Mouse (Mus musculus) lung, postnatal 14 days (tissue): ENCODE measurements around the gene Gm7694.
A peak's percentile ranks its signal among the peaks of the same experiment; 100 is the strongest.

Experiments
- DNase-seq: peaks from one replicate; pipeline ENCODE4 v3.0.0; 2021

Gm7694 gene

GRCm38 (mm10) chr1:170306232-170306631 is at the start of gene Gm7694:
Gene Gm7694, minus strand, starts transcription at chr1:170306332.
- DNase-seq = no peak

DNA sequence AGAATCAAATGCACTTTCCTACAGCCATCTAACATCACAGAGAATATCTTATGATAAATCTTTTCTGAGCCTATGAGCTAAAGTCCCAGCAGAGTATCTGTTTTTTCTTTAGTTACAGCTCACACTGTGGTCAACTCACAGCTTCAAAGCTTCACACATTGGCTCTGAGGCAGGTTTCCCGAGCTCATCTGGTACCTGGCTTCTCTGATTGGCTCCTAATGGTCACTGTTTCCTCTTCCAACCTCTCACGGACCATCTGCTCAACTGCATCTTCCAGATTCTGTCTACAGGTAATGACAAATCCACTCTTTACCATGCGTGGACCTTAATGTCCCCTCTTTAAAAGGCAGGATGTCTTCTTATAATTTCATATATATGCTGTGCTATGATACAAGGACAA is 47.2 kb upstream of the Gm7694 start:
- no peak for DNase-seq

DNA sequence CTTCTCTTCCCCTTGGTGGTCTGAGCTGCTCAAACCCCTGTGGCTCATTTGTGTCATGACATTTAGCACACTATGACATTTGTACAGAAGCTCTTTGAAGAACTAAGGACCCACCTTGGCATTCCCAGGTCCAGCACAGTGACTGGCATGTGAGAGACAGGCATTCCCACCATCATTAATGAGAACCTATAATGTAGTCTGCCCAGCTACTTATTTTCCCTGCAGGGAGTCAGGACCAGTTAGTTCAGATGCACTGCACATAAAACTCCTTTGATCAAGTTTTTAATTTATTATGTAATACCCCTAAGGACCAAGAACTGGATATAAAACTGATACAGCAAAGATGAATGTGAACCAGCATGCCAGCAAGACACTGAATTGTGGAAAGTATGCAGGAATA is 44.9 kb upstream of the Gm7694 start:
- DNase-seq = no peak

DNA sequence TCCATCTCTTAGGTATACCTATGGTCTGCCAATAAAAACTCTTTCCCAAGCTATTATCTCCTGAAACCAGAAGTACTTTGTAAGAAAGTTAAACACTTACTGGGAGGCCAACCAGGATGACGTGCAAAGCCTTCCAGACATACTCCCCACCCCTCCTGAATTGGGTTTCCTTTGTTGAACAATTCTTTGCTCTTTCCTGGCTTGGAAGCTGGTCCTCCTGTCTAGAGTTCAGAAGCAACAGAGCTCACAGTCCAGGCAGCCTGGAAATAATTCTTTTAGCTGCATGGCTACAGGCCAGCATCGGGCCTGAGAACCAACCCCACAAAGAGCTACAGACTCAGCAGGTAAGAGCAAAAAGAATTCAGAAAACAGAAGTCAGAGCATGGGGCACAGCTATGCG is 40.1 kb upstream of the Gm7694 start:
- DNase-seq = peak; percentile 19

GRCm38 (mm10) chr1:170343906-170344305 is 37.8 kb upstream of the Gm7694 start:
- DNase-seq = no peak

GRCm38 (mm10) chr1:170343081-170343480 is 36.9 kb upstream of the Gm7694 start:
- no peak for DNase-seq

DNA sequence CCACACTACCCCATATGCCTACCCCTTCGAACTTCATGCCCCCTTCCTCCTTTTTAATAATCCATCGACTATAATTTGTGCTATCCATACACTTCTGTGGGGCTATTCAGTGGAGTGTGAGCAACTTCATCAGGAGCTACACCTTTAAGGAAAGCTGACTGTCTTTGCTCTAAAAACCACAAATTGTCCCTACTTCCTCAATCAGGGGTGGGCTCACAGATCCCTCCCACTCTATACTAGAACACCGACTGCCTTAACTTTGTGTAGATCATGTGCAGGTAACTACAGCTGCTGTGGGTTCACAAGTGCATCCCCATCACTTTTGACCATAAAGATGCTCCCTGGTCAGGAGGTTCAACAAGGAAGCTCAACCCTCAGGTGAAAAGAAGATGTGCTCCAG is 33.8 kb upstream of the Gm7694 start:
- DNase-seq = no peak

DNA sequence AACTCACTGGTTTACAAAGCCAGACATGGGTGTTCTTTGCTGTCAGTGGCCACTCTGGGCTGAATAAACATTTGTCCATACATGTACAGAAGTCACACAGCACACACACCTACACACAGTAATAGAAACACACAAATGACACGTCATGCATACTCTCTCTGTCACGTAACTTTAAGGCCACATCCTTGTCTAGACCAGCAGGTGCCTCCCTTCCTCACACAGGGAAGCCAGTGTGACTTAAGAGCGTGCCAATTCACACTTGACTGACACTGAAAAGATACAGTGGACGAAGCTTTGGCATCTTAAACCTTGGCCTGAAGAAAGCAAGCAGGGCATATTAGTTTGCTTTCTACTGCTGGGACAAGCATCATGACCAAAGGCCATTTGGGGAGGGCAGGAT is 26.6 kb upstream of the Gm7694 start:
- no peak for DNase-seq

GRCm38 (mm10) chr1:170331926-170332325 is 25.8 kb upstream of the Gm7694 start:
- DNase-seq = peak; percentile 7

GRCm38 (mm10) chr1:170325277-170325676 is 19.1 kb upstream of the Gm7694 start:
- DNase-seq = no peak

DNA sequence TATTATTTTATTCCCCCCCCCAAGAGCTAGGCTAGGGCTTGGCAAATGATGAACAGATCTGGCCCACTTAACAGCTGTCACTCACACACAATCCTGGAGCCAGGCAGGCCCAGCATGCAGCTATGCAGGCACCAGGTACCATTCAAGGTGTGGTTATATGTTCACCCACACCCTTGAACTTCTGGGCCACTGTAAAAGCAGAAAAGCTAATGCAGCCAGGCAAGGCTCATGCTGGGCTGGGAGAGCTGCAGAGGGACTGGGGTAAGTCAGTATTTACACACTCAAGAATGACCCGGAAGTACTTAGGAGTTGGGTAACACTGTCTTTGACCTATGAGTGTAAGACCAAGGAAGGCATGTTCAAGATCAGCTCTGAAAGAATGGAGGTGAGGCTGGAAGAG is 18.2 kb upstream of the Gm7694 start:
- DNase-seq = no peak

DNA sequence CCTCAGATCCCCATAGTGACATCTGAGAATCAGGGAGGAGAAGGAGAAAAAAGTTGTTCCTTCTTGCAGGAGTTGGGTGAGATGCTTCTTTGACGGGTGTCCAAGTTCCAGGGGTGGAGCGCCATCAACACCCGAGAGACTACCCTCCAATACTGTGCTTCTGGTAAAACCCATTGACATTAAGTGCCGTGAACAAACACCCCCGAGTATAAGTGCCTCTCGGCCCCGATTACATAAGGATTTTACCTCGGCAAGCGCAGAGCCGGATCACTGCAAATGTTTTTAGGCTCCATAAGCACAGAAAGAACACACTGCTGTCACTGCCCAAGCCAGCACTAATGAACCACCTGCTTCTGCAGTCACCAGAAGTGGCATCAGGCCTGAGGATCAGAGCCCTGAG is 16.9 kb upstream of the Gm7694 start:
- peak; percentile 54 for DNase-seq

DNA sequence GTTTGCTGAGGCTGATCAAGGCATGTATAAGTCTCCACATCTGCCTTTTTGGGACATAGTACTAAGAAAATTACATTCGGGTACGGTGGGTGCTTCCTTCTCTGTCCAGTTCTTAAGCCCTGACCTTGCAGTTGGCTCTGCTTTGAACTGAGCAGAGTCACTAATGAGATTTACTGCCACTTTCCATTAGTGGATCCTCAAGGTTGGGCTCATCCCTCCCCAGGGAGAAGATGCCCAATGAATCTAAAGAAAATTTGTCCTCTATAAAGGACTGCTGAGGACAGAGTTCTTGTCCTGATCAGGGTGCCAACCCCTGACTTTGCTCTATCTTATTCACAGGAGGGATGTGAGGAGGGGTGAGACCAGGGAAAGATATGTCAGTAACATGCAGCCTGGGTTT is 15.9 kb upstream of the Gm7694 start:
- DNase-seq = no peak

DNA sequence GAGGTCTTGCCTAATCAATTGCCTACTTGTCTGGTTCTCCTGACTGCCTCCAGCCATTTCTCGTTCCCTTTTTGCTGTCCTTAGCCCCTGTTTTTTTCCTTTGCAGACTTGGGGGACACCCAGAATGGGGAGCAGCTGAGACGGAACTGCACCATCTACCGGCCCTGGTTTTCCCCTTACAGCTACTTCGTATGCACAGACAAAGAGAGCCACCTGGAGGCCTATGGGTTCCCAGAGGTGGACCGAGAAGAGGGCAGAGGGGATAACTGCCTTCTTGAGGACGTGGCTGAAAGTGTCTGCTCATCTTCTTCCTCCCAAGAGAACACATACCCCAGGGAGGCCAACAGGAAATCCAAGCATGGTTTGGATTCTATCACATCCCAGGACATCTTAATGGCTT is 5.3 kb upstream of the Gm7694 start:
- DNase-seq = no peak

- no peak for DNase-seq
These were observed 2.4 kb upstream of the Gm7694 start, which contains the start of gene Spata46 for GRCm38 (mm10) chr1:170308503-170308902. Gene Spata46, plus strand, starts transcription at chr1:170308803.

GRCm38 (mm10) chr1:170305002-170305401 is 1.1 kb downstream of the Gm7694 start:
- no peak for DNase-seq

DNA sequence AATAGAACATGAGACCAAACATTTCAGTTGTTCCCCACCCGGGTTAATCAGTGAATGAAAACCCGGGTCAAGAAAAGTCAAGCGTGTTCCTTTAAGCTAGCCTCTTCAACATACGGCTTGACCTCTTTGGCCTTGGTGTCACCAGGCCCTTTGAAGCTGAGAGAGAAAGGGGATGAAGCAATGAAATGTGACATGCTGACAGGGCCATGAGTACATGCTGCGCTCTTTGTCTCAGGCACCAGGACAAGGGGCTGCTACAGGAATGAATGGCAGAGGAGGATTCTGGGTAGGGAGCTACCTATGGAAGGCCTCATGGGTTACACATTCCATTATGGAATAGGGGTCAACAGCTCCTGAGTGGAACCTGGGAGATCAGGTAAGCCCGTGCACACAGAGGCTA is 3.0 kb downstream of the Gm7694 start:
- DNase-seq = no peak

DNA sequence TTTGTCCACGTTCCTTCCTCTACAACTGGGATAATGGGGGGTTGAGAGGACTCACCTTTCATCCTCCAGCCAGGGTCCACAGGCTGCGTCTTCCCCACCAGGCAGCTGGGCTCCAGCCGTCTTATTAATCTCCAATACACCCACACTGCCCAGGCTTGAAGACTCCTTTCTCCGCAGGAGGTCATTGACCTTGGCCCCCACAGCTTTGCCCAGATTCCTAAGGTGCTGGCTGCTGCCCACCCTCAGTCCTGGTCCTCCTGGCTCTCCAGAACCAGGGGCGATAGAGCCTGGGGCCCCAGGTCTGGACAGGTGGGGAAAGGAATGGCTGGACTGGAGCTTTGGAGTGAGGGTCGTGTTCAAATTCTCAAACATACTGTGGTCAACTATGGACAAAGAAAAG is 3.7 kb downstream of the Gm7694 start:
- no peak for DNase-seq

DNA sequence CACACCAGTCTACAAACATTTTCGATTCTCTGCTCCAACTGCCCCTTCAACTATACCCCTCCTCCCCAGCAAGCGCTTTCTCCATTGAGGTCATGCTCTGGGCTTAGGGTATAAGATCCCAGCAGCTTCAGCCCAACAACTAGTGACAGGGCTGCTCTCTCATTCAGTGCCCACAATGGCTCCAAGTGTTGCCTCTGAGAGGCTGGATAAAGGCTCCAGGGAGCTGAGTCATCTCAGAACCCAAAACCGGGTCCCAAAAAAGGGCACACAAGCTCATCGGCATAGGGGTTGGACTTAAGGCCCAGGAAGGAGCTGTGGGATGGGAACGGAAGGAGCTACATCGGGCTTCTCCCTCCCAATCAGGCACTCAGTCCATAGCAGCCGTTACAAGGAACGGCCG is 4.4 kb downstream of the Gm7694 start:
- DNase-seq = no peak

GRCm38 (mm10) chr1:170299496-170299895 is 6.6 kb downstream of the Gm7694 start:
- DNase-seq = no peak

DNA sequence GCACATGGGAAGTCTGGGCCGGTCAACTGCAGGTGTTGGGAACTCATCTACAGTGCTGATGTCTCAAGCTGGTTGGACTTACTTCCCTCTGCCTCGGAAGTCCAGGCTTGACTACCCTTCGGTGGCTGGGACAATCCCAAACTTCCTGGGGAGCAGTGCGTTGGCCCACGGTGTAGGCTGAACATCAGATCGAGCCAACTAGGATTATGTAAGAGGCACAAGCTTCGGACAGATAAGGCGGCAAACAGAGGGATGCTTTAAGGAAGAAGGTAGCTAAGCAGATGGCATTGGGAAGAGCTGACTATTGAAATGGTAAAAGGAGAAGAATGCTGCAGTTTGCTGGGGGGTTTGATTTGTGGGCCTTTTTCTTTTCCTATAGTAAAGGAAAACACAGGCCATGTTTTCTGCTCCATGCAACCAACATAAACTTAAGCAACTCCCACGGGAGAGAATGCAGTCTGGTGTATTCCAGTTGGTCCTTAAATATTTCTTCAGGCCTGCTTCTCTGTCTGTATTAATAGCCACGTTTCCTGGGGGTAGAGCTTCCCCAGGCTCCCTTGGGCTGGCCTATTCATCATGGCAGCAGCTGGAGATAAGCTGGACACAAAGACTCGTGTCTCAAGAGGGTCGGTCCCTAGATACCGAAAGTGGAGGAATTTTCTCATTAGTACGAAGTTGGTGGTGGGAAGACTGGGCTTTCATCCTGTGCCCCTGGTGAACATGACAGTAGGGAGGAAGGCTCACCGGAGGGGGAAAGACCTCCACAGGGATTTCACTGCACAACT is 11.2 kb downstream of the Gm7694 start:
- DNase-seq = no peak

GRCm38 (mm10) chr1:170293257-170293656 is 12.9 kb downstream of the Gm7694 start:
- no peak for DNase-seq

DNA sequence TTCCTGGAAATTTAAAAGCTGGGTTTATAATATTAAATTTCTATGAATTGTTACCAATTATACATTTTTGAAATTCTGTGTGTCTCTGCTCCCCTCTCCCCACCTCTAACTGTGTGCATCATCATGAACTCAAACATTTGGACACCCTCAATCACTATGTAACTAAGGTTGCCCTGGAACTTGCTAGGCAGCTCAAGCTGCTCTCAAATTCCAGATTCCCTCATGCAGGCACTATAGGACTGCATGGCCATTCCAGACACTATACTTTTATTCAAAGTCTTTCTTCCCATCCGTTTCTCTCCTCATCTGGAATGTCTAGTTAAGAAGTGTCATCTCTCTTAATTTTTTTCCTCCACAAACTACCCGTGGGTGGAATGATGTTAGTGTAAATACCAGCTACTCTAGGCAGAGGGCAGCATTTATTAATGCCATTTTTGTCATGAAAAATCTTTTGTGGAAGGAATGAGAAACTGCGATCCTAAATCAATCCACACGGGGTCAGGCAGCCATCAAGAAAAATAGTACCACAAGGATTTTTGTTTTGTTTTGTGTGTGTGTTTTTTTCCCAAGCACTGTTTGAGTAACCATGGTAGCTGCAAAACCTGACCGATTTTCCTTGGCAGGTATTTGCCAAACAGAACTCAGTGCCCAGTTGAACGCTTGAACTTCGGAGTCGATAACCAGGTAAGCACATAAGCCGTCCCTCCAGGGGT is 13.7 kb downstream of the Gm7694 start:
- peak; percentile 52 for DNase-seq

DNA sequence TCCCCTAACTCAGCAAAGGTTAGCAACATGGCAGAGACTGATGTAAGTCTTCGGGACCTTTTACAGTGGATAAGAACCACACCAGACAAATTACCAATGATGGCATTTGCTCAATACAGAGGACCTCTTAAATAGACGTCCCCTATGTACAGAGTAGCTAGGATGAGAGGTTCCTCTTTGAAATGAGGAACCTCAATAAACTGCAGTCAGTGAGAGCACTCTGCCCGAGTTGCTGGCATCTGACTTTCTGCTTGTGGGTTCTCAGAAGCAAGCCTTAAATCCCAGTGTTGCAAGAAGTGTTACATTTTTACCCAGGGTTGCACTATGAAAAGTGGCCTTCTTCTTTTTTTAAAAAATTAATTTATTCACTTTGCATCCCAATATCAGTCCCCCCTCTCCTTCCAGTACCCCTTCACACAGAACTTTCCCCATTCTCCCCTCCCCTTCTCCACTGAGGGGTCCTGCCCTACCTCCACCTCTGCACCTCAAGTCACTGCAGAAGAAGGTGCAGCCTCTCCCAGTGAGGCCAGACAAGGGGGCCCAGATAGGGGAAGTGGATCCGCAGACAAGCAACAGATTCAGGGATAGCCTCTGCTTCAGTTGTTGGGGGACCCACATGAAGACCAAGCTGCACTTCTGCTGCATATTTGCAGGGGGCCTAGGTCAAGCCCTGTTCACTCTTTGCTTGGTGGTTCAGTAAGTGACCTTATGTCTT is 23.6 kb downstream of the Gm7694 start:
- no peak for DNase-seq
